Mouse (Mus musculus): Measurements from ENCODE around the gene Kansl1.
A peak's percentile ranks its signal among the peaks of the same experiment; 100 is the strongest.

Kansl1 gene

DNA sequence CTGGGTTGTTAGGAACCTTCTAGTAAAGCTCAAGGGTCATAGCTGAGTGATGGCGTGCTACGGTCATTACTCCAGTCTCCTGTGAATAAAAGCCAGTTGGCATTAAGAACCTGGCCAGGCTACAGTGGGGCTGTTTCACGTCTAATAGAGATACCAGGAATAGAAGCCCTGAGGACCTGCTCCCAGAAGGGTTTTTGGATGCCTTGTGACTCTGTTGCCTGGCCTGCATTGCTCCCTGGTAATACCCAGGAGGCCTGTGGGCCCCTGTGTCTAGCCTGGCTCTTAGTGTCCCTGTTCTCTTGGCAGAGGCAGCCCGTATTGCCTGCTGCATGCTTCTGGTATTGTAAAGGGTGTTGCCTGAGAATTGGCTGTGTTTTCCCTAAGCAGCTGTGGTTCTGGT, 161.5 kb downstream of the Kansl1 start:
- no peak for DNase-seq (ENCODE audit: low spot score)

- no peak for DNase-seq (ENCODE audit: low spot score)
Measured at GRCm38 (mm10) chr11:104306483-104306882, 162.2 kb downstream of the Kansl1 start.

DNA sequence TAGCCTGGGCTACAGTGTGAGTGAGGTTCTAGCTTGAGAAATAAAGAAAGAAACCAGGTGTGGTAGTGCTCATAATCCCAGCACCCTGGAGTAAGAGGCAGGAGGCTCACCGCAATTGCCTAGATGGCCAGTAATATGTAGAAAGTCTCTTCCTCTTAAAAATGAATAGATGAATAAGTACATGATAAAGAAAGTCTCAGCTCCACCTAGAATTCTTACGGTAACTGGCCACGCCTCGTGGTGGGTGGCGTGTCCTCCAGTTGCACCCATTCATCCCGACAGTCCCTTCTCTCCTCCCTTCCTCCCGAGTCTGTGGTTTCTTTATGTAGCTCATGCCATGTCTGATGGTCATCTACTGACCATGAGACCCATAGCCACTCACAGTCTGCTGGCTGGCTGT, 162.9 kb downstream of the Kansl1 start:
- no peak for DNase-seq (ENCODE audit: low spot score)

DNA sequence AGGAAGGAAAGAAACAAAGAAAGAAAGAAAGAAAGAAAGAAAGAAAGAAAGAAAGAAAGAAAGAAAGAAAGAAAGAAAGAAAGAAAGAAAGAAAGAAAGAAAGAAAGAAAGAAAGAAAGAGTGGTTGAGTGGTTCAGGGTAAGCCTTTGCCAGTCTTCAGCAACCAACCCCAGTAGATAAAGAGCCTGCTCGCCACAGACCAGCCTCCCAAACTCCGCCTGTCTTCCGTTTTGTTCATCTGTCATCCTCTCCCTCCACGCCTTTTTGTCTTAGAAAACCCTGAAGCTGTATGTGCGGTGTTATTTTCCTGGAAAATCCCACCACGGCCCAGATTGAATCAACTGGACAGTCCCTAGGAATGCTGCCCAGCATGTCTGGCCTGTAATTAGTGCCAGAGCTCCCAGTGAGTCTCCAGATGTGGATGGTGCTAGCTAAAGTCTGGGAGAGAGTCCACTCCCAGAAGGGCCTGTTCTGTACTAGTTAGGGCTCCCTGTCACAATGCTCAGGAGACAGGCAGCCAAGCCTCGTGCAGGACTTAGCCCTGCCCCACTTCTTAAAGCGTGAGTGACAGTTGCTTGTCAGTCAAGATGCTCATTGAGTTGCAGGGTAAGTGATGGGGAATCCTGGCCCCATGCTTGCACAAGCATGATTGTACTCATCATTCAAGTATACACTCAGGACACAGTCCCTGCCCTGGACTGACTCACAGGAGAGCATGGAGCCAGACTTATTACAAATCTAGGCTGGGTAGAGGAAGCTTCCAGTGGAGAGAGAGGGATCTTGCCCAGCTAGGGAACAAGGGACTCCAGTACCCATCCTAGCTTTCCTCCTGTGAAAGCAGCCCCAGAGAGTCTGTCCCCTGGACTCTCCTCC, 165.3 kb downstream of the Kansl1 start:
- DNase-seq (ENCODE audit: low spot score) = no peak

DNA sequence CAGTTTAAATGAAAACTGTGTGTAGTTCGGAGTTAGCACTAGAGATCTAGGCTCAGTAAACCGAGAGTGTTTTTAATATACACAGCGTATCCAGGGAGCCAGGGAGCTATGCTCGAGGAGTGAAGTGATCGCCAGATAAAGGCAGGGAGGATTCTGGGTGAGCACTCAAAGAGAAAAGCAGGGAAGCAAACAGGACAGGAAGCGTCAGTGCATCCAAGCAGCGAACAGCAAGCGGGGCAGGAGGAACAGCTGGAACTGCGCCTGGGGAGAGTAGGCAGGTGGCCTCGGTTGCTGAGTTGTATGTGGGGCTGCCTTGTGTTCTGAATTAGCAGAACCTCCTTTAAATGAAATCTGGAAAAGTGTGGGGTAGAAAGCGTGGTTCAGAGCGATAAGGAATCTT, 166.0 kb downstream of the Kansl1 start:
- DNase-seq (ENCODE audit: low spot score) = no peak

- DNase-seq (ENCODE audit: low spot score) = no peak
Measured at GRCm38 (mm10) chr11:104297671-104298070, 171.0 kb downstream of the Kansl1 start.

GRCm38 (mm10) chr11:104295656-104296055, 173.0 kb downstream of the Kansl1 start:
- no peak for DNase-seq (ENCODE audit: low spot score)

DNA sequence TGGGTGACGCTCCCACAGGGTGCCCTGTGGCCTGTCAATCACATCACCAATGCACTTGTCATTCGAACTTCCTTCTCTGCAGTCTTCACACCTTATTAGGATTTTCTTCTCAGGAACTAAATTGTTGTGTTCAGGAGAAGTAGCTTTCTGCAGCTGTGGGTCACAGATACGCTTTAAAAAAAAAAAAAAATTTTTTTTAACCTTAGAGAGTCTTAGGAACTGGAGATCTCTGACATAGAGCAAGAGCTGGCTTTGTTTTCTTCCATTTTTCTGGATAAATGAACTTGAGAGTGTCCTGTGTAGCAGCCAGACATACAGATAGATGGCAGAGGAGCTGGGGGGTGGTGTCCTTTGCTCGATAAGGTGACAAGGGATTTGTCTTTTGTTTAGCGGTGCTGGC, 173.5 kb downstream of the Kansl1 start:
- no peak for DNase-seq (ENCODE audit: low spot score)

GRCm38 (mm10) chr11:104293241-104293640, 175.4 kb downstream of the Kansl1 start:
- DNase-seq (ENCODE audit: low spot score) = no peak

GRCm38 (mm10) chr11:104292443-104293220, 176.0 kb downstream of the Kansl1 start:
- DNase-seq (ENCODE audit: low spot score) = no peak

DNA sequence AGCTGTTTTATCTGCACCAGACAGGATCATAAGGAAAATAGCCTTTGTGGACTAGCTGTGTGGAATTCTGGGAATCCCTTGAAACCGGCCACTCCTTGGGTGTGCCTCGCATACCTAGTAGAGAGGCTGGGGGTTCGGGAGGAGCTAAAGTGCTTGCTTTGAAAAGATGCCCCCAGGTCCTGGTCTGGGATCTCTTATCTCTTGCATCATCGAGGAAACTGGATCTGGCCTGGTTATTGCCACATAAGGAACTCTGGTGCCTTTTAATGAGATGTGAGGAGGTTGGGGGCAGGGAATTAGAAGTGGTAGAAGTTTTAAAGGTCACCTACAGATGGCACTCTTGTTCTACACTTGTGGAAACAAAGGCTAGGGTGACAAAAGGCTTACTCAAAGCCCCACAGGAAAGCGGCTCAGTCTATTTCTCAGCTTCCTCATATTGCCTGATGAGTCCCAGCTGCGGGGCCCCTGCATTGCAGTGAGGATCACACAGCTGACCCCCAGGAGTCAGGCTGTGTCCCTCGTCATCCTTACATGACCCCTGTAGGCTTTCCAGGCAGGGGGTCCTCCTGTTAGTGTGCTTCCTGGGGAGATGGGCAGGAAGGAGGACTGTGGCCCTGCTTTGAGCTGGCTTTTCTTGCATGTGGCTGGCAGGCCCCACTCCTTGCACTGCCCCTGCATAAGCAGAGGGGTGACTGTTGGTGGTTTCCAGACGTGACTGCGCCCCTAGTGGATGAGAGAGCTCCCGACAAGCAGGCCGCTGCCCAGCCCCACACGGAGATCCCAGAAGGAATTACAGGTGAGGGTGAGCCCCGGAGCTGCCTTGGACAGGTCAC, 179.2 kb downstream of the Kansl1 start:
- peak; percentile 31 for DNase-seq (ENCODE audit: low spot score)

DNA sequence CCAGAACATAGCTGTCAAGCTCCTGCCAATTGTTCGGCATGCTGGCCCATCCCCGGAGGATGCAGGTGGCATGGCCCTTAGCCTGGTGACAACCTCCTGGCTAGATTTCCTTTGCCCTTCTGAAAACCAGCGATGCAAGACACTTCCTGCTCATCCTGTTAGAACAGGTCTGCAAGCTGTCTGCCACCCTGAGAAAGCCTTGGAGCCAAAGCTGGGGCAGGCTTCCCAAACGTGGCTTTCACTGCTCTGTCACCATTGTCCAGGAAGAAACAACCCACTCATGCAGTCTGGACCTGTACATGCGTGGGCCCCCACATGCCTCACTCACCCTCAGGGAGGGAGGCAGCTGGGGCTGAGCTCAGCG, 179.8 kb downstream of the Kansl1 start:
- no peak for DNase-seq (ENCODE audit: low spot score)

DNA sequence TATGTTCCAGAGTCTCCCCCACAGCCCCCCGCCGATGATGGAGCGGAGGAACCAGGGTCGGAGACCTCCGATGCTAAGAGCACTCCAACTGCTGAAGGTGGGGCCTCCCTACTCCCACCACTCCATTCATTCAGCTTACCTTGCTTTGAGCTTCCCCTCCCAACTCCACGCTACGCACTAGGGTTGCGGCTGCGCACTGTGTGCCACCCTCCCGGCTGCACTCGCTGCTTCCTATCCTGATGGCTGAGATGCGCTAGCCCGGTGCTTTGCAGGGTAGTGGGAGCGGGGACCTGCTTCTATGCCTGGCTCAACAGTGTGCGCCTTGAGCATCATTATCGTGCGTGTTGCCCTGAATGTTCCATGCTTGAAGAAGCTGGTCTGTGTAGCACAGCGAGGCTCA, 181.5 kb downstream of the Kansl1 start:
- no peak for DNase-seq (ENCODE audit: low spot score)

Data from testis, postnatal 14 days (tissue).